Mouse (Mus musculus): ENCODE results near the gene Osgep.
A peak's percentile ranks its signal among the peaks of the same experiment; 100 is the strongest.
"Not testable (repeated sequence)": the region's sequence is repeated elsewhere in the genome, so short reads cannot be mapped to it uniquely, and the experiment has no call there.

Osgep gene

DNA sequence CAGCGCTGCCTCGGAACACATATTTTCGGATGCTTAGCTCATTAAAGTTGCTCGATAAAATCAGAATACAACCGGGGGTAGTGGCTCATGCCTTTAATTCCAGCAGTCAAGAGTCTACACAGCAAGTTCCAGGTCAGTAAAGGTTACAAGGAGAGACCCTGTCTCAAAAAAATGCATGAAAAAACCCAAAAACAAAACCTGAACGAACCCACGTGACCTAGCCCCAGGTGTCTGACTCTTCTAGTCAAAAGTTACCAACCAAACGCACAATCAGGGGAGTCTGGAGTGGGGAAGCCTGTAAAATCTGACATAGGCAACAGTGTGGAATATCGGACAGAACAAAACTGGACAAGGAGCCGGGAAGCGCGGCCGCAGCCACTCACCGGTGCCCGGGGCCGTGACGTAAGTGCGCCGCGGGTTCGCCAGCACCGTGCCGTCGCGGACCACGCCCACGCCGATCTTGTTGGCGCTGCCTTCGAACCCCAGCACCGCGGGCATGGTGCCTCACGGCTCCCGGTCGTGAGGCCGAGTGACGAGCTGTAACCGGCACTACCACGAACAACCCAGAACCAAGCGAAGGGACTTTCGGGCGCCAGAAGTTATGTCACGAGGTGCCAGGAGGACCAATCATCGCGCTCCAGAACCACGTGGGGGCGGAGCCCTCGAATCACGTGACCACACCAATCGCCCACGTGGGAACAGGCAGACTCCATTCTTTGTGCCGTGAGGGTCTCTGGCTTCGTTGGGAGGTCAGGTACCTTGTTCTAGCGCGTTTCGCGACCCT, at the start of gene Osgep, which contains the start of gene Apex1:
Gene Osgep (minus strand): TSS at position 613 of the 784 bp plus-strand sequence.
Gene Apex1 (plus strand): TSS at position 688 of the 784 bp plus-strand sequence.
- DNase-seq (ENCODE audit: low spot score): peak; percentile 97

DNA sequence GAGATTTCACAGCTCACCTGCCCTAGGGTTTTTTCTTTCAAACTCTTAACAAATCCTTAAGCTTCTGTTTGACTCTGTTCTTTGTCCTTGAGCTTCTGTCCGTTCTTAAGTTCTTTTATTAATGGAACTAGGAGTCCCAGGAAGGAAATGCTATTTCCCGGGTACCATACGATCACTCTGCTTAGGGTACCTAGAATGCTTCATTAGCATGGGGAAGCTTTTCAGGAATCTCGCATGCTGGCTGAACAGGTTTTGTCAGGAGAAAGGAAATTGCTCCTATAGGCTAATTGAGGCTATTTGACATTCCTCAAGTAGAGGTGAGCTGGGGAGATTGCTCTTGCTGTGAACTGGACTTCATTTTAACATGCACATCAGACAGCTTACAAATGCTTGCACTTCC, 49.0 kb upstream of the Osgep start:
- no peak for DNase-seq (ENCODE audit: low spot score)

DNA sequence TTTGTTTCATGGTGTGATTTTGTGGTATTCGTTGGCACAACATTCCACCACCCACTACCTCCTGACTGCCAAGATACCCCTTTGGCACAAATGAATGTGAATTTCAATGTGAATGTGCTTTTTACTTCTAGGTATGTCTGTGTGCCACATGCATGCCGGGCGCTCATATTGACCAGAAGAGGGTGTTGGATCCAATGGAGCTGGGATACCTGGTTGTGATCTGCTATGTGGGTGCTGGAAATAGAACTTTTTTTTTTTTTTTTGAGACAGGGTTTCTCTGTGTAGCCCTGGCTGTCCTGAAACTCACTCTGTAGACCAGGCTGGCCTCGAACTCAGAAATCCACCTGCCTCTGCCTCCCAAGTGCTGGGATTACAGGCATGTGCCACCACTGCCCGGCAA, 48.4 kb upstream of the Osgep start:
- DNase-seq (ENCODE audit: low spot score): not testable (repeated sequence)

DNA sequence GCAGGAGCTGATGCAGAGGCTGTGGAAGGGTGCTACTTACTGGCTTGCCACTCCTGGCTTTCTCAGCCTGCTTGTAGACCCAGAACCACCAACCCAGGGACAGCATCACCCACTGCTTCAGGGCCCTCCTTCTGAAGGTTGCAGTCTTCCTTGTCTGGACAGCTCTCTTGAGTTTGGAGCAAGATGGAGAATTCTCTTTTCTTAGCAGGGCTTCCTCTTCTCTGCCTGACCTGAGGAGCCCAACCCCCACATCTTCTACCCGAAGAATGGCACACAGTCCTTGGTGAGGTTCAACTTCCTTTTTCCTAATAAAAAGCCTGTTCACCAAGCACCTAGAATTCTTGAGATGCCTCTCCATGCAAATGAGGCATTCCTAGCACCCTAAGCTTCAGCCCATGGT, 46.1 kb upstream of the Osgep start:
- no peak for DNase-seq (ENCODE audit: low spot score)

DNA sequence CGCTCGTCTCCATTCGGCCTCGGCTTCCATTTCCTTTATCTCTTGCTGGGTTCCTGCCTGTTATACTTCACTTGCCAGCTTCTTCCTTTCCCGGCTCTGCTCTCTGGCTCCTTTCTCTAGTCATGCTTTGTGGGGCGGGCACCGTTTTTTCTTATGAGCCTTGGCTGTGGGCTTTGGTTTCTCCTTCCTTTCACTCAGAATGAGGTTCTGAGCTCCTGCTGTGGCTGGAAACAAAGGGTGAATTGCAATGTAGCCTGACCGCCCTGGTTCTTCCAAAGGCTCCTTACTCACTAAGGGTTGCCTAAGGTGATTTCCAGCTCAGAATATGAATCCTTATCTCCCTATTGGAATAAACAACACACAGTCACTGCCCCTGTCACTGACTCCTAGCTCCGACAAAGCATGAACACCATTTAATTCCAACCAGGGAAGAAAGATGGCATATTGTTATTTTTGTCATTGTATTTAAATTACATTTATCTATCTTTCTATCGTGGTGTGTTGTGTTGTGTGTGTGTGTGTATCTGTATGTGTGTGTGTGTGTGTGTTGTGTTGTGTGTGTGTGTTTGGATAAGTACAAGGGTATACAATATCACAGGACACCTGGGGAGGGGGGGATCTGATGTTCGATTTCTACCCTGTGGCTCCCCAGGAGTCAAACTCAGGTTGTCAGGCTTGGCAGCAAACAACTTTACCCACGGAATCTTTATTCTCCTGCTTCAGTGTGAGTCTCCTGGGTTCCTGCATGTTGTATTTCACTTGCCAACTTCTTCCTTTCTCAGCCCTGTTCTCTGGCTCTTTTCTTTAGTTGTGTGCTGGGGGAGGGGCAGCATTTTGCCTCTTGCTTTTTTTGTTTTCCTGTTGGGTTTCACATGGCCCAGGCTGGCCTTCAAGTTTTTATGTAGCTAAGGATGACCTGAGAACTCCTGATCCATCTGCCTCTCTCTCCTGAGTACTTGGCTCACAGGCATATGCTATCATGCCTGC, 45.2 kb upstream of the Osgep start:
- DNase-seq (ENCODE audit: low spot score): no peak

DNA sequence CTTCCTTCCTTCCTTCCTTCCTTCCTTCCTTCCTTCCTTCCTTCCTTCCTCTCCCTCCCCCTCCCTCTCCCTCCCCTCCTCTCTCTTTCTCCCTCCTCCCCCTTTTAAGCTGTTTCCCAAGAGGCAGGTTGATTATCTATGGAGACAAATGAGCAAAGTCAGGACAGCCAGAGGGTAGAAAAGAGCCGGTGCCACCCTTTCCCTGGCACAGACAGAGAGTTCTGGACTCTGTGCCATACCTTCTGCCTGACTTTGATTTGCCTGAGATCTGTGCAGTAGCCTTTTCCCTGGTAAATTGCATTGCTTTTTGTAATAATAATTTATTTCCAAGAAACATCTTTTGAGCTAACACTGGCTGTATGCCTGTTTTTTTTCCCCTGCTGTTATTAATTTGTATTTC, 44.3 kb upstream of the Osgep start:
- no peak for DNase-seq (ENCODE audit: low spot score)

DNA sequence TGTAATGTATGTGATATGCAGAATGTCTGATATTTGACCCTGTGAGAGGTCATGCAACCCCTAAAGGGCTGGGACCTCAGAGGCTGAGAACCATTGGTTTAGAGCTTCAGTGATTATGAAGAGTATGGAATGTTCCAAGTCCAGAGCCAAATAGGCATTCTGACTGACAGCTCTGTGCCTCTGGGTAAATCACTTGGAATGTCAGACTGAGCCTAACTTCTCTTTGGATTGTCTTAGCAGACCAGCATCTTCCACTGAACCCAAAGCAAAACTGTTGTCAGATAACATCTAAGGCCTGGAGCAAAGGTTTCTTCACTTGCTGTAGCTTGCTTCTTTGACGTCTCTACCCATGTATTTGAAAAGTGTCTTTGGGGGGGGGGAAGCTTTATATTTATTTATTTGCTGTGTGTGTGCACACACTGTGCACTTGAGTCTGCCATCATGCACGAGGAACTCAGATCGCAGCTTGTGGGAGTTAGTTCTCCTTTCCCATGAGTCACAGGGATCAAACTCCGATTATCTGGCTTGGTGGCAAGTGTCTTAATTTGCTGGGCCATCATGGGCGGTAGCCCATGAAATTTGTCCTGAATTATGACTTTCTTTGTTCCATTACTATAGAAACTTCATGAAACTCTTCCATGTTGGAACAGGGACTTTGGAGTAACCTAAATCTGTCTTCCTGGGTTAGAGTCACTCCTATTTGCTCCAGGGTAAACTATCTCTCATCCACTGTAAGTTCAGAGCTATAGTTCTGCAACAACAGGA, 43.7 kb upstream of the Osgep start:
- no peak for DNase-seq (ENCODE audit: low spot score)

DNA sequence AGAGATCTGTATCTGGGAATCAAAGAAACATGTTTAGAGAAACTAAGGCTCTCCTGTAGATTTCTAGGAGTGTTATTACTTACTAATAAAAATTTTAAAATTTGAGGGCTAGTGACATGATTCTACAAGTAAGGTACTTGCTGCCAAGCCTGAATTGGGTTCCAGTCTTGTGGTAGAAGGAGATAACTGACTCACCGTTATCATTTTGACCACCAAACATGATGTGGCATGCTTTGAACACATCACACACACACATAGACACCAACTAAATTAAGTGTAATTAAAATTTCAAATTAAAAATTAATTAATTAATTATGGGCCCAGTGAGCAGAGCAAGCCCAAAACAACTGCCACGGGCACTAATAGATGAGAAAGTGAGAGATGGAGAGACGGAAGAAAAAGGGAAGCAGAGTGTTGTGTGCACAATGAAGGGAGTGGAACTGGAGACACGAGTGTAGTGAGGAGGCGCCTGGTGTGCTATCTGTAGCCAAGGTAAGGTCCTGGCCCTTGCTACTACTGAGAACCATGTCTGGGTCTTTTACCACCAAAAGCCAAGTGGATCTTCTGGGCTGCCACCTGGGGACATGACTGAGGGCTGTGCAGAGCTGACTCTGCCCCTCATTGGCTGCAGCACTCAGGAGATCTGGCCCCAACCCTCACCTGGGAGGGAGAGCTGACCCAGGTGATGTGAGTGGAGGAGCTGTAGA, 33.7 kb upstream of the Osgep start:
- not testable (repeated sequence) for DNase-seq (ENCODE audit: low spot score)

DNA sequence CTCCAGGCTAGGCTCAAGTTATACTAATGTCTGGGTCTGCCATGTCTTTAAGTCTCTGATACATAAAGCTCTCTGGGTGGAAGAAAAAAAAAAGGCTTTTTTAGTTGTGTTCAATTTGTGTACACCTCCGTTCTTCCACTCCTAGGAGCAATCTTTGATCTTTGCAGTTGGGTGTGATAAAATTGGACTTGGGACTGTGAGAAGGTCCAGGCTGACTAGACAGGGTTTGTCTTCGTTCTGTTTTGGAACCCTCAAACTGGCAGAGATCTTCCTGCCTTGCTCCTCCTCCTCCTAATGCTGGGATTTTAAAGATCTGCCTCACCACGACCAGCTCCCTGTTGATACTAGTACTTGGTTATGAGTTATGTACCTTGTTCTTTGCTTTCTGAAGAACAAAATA, 32.5 kb upstream of the Osgep start:
- DNase-seq (ENCODE audit: low spot score): not testable (repeated sequence)

DNA sequence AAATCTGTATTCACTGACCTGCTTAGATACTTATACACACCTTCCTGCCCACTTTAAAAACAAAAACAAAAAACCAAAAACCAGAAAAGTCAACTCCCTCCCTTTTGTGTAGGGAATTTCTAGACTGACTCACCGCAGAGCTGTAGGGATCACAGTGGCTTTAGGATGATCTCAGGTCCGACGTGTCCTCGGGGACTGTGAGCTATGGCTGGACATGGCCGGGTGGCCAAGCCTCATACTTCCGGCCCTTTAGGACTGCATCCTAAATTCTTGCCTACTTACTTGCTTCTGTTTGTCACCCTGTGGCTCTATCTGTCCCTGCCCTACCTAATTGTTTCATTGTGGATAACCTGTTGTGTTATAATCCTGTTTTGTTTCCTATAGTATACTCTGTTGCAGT, 32.0 kb upstream of the Osgep start:
- not testable (repeated sequence) for DNase-seq (ENCODE audit: low spot score)

DNA sequence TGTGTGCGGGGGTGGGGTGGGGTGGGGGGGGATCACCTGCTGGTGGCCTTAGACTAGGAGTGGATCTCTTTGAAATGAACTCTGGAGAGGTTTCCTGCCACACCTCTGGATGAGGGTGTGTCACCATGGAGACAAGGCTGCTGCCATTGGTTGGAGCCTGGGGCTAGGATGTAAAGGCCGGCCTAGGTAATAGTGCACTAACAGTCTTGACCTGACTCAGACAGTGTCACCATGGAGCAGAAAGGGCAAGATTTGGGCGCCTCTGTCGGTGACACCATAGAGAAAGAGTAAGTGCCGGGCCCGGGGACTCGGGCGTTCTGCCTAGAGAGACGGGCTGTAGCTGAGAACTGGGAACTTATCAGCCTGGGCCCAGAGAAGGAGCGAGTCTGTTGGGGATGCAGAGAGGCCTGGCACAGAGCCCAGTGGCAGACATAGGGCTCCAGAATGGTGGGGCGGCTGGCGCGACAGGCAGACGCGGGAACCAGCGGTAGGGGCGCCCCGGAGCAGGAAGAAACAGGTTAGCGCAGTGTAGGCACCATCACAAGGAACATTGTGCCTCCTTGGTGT, 31.3 kb upstream of the Osgep start, which contains the start of gene Pnp2:
Gene Pnp2 (plus strand): TSS at position 51 of the 567 bp plus-strand sequence.
- DNase-seq (ENCODE audit: low spot score): peak; percentile 58

DNA sequence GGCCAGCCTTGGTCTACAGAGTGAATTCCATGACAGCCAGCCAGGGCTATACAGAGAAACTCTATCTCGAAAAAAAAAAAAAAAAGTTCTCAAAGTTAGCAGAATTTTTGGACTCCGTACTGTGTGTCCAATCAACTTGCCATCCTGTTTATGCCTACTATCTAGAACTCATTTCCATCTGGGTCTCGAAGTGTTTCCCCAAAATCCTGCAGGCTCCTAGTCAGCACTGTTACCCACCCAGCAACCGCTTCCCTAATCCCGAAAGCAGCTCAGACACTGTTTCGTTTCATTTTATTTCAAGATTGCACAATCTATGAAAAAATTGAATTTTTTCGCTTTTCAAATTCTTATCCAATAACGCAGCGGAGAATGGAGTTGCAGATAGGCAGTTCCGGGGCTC, 30.8 kb upstream of the Osgep start:
- DNase-seq (ENCODE audit: low spot score): no peak

DNA sequence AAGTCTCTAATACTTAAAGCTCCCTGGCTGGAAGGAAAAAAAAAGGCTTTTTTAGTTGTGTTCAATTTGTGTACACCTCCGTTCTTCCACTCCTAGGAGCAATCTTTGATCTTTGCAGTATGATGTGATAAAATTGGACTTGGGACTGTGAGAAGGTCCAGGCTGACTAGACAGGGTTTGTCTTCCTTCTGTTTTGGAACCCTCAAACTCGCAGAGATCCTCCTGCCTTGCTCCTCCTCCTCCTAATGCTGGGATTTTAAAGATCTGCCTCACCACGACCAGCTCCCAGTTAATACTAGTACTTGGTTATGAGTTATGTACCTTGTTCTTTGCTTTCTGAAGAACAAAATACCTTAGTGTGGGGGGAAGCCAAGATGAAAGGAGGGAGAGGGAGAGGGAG, 20.8 kb upstream of the Osgep start:
- DNase-seq (ENCODE audit: low spot score): not testable (repeated sequence)

DNA sequence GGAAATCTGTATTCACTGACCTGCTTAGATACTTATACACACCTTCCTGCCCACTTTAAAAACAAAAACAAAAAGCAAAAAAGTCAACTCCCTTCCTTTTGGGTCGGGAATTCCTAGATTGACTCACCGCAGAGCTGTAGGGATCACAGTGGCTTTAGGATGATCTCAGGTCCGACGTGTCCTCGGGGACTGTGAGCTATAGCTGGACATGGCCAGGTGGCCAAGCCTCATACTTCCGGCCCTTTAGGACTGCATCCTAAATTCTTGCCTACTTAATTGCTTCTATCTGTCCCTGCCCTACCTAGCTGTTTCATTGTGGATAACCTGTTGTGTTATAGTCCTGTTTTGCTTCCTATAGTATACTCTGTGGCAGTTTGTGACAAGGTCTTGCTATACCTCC, 20.4 kb upstream of the Osgep start:
- DNase-seq (ENCODE audit: low spot score): not testable (repeated sequence)

DNA sequence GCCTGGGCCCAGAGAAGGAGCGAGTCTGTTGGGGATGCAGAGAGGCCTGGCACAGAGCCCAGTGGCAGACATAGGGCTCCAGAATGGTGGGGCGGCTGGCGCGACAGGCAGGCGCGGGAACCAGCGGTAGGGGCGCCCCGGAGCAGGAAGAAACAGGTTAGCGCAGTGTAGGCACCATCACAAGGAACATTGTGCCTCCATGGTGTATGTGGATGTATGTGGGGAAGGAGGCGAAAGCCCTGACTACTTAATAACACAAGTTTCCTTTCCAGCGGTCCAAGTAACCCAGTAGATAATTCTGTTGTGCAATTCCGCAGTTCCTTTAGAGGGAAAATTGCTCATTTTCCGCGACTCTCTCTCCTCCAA, 20.0 kb upstream of the Osgep start:
- not testable (repeated sequence) for DNase-seq (ENCODE audit: low spot score)

DNA sequence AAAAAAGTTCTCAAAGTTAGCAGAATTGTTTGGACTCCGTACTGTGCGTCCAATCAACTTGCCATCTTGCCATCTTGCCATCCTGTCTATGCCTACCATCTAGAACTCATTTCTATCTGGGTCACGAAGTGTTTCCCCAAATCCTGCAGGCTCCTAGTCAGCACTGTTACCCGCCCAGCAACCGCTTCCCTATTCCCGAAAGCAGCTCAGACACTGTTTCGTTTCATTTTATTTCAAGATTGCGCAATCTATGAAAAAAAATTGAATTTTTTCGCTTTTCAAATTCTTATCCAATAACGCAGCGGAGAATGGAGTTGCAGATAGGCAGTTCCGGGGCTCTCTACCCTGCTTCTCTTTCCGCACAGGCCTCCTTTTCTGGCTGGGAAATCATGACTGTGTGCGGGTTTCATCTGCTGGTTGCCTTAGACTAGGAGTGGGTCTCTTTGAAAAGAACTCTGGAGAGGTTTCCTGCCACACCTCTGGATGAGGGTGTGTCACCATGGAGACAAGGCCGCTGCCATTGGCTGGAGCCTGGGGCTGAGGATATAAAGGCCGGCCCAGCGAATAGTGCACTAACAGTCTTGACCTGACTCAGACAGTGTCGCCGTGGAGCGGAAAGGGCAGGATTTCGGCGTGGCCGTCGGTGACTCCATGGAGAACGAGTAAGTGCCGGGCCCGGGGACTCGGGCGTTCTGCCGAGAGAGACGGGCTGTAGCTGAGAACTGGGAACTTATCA, 19.4 kb upstream of the Osgep start, which contains the start of gene Gm49342:
Gene Gm49342 (plus strand): TSS at position 586 of the 736 bp plus-strand sequence.
- DNase-seq (ENCODE audit: low spot score): peak; percentile 97

DNA sequence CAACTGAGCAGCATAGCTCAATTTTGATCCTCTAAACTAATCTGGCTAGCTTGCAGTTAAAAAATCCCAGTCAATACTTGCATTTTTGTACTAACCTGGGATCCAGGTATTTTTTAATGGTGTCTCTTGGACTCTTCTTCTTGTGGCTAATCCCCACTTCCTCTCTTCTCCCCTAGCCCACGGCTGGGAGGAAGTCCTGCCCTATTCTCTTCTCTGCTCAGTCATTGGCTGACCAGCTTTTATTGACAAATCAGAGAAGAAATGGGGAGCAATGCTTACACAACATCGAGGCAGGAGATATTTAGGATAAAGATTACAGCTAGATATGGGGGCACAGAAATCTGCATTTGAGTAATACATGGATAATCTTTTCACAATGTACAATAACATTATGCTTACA, 14.2 kb upstream of the Osgep start:
- no peak for DNase-seq (ENCODE audit: low spot score)

DNA sequence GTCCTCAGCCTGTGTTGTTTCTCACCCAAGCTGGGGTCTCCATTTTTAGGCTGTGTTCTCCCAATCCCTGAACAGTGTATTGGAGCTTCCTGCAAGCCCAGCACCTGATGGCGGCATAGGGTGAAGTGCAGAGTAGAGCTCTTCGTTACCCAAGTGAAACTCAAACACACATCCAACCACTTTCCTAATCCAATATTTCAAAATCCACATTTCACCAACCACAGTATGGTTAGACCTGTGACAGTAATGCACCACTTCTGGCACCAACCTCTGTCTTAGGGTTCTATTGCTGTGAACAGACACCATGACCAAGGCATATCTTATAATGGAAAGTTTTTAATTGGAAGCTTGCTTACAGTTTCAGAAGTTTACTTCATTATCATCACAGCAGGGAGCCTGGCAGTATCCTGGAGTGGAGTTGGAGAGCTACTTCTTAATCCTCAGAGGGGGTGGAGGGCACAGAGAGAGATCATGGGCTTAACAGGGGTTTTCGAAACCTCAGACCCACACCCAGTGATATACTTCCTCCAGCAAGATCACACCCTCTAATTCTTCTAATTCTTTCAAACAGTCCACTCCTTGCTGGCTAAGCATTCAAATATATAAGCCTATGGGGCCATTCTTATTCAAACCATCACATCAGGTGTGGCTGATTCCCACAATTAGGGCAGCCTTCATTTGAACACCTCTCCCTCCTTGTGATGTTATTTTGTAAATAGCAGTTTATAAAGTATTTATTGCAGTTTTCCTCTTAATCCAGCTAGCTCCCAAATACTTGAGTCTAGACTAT, 13.6 kb upstream of the Osgep start:
- no peak for DNase-seq (ENCODE audit: low spot score)

DNA sequence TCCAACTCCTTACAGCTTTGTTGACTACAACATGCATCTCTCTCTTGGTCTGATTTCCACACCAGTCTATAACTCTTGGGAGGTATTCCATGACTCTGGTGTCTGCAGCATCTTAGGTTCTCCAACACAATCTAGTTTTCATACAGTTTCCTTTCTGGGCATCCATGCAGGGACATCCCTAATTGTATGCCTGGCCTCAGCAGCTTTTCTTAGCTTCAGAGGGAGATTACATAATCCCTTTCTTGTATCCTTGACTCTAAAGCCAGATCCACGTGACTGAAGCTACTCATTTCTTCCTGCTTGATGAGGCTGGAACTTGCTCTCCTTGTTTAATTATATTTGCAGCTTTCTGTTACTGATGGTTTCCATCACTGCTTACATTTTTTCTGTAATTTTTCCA, 12.0 kb upstream of the Osgep start:
- DNase-seq (ENCODE audit: low spot score): no peak

Measured in urinary bladder, postnatal 14 days (tissue).